Comparison of ENCODE assay signal across 12 mouse cellular contexts in genomic region chr6:90618274-90618673, GRCm38 (mm10). TPM values are rescaled to one million over a fixed set of nuclear protein-coding genes. Genes with fewer than 3 reads are reported as not detected.
A peak's percentile ranks its signal among the peaks of the same experiment; 100 is the strongest.
DNase-seq lines count a peak whose midpoint lies in the region; ATAC-seq lines count a peak whose summit lies in the region.
"Had no signal": no experiment of that assay in that cellular context is flagged by ENCODE, and none has a peak within 500 bp of the region (broad histone marks: within the 10 kb centered on the region; RNA-seq: fewer than 3 reads in every experiment).

No protein-coding gene starts in this region.

- H3K36me3 ChIP-seq in heart, embryonic 12.5 days: no peaks in the 10 kb centered on the region
- no peaks in the 10 kb centered on the region for H3K36me3 ChIP-seq in liver, embryonic 16.5 days (ENCODE audit: control insufficient read depth, insufficient read depth)
- H3K36me3 ChIP-seq: neural tube, embryonic 15.5 days had no signal

- 47% methylated on average over 4 of the region's 4 CpGs for WGBS in heart, embryonic 12.5 days
- 11% methylated on average over 4 of the region's 4 CpGs for WGBS in liver, embryonic 16.5 days (ENCODE audit: insufficient replicate concordance)

- peaks cover 95% of the 10 kb centered on the region for H3K4me1 ChIP-seq in heart, embryonic 12.5 days (replicated peaks)
- peaks cover 61% of the 10 kb centered on the region for H3K4me1 ChIP-seq in liver, embryonic 16.5 days (ENCODE audit: control insufficient read depth, low read depth, low read length)
- H3K4me1 ChIP-seq: neural tube, embryonic 15.5 days had no signal

- no peaks in the 10 kb centered on the region for H3K9me3 ChIP-seq in heart, embryonic 12.5 days (replicated peaks)
- no peaks in the 10 kb centered on the region for H3K9me3 ChIP-seq in liver, embryonic 16.5 days (replicated peaks; ENCODE audit: control insufficient read depth, low read length)
- H3K9me3 ChIP-seq: neural tube, embryonic 15.5 days had no signal

- no peak overlapping the region for H3K4me3 ChIP-seq in heart, embryonic 12.5 days
- H3K4me3 ChIP-seq in liver, embryonic 16.5 days (ENCODE audit: low read depth, low read length): peak overlapping the region; percentile 70
- H3K4me3 ChIP-seq: neural tube, embryonic 15.5 days had no signal

- no peak for DNase-seq in heart, adult 9 months (ENCODE audit: low spot score in 2 of 2)
- DNase-seq in 416B (ENCODE audit: low read depth): peak; percentile 70
- DNase-seq in T-cell, adult 2 months (ENCODE audit: low spot score): peak; percentile 54
- DNase-seq in neural tube, embryonic 10.5 days (ENCODE audit: extremely low spot score, low spot score): no peak
- DNase-seq in left cerebral cortex, adult 18-20 months (ENCODE audit: low spot score in 2 of 2): no peak
- no peak for DNase-seq in right cerebral cortex, adult 18-20 months
- DNase-seq: kidney, adult 8-10 months had no signal

- H3K4me2 ChIP-seq in heart, embryonic 12.5 days: no peak overlapping the region
- H3K4me2 ChIP-seq in liver, embryonic 16.5 days (ENCODE audit: low read depth, low read length): peak overlapping the region; percentile 80
- H3K4me2 ChIP-seq: midbrain, embryonic 11.5 days; neural tube, embryonic 15.5 days had no signal

- H3K27ac ChIP-seq in heart, embryonic 12.5 days (ENCODE audit: poor library complexity, severe bottlenecking): no peak overlapping the region
- H3K27ac ChIP-seq in liver, embryonic 16.5 days (ENCODE audit: low read length): peak overlapping the region; percentile 98
- H3K27ac ChIP-seq: neural tube, embryonic 15.5 days had no signal

- H3K27me3 ChIP-seq in heart, embryonic 12.5 days (replicated peaks): no peaks in the 10 kb centered on the region
- H3K27me3 ChIP-seq in liver, embryonic 16.5 days (ENCODE audit: control insufficient read depth, insufficient read depth, low read depth, low read length): no peaks in the 10 kb centered on the region
- H3K27me3 ChIP-seq: neural tube, embryonic 15.5 days had no signal

- 0 out of 2 replicates have a peak overlapping the region, but pooled peaks have one; percentile 5 for H3K9ac ChIP-seq in heart, embryonic 12.5 days
- peak overlapping the region; percentile 81 for H3K9ac ChIP-seq in liver, embryonic 16.5 days (ENCODE audit: low read depth, low read length)
- H3K9ac ChIP-seq: neural tube, embryonic 15.5 days had no signal

- ATAC-seq in heart, embryonic 12.5 days (ENCODE audit: insufficient number of reproducible peaks, low FRiP score): no peak
- ATAC-seq in liver, embryonic 16.5 days (ENCODE audit: low read depth): no peak
- ATAC-seq: forebrain, embryonic 16.5 days had no signal

RNA-seq across cellular contexts. Expression of gene Slc41a3, which starts 13.7 kb away (rescaled TPM):
- 11.4 and 12.2 TPM in 2 replicates for polyA plus RNA-seq in heart, embryonic 12.5 days (2016; fragmentation: Nextera tagmentation; extraction: Ambion mirVana)
- 46.0 and 49.8 TPM in 2 replicates for polyA plus RNA-seq in liver, embryonic 16.5 days (2015; fragmentation: Nextera tagmentation; extraction: Ambion mirVana)
- total RNA-seq in left cerebral cortex, adult 18-20 months (2021): 1 to 10 TPM; 4.4 to 5.0 TPM

Comparison
In these comparisons a context has a peak if more than half of its experiments do, and no peak if none do; other contexts are left out.
1. DNase-seq: peak in 416B (single experiment) and T-cell, adult 2 months (single experiment); none in heart, adult 9 months (0 of 2), neural tube, embryonic 10.5 days (single experiment), left cerebral cortex, adult 18-20 months (0 of 2) and right cerebral cortex, adult 18-20 months (single experiment).